Mouse (Mus musculus) G1E (cell line): ENCODE results near the gene Cyb5rl. TPM values are rescaled to one million over a fixed set of nuclear protein-coding genes. Genes with fewer than 3 reads are reported as not detected.

ENCODE experiments used
- ATAC-seq: 2 replicates; pipeline ENCODE4 v1.8.0; 2016; ENCODE audit warnings: mild to moderate bottlenecking; ENCODE audit not compliant: insufficient number of reproducible peaks, poor library complexity, low FRiP score, severe bottlenecking; ENCODE audit errors: extremely low read depth
- DNase-seq: peaks from one replicate; pipeline ENCODE4 v3.0.0; 2012; ENCODE audit warnings: low spot score
- H3K27me3 ChIP-seq: 2 replicates; pipeline ENCODE4 v1.6.1; 2012; ENCODE audit warnings: mild to moderate bottlenecking, low read length, inconsistent platforms; ENCODE audit not compliant: insufficient read depth
- H3K36me3 ChIP-seq: replicated peaks from 2 replicates; pipeline ENCODE3; 2012; ENCODE audit warnings: mild to moderate bottlenecking, inconsistent platforms
- H3K4me1 ChIP-seq: 2 replicates; pipeline ENCODE4 v1.6.1; 2012; ENCODE audit warnings: low read depth, low read length, inconsistent platforms, mixed read lengths; ENCODE audit not compliant: insufficient read depth
- H3K4me3 ChIP-seq: 2 replicates; pipeline ENCODE4 v1.5.1; 2012; ENCODE audit warnings: low read depth, mild to moderate bottlenecking, inconsistent platforms, low read length, moderate library complexity, mixed read lengths
- H3K9me3 ChIP-seq: replicated peaks from 2 replicates; pipeline ENCODE4 v1.6.1; 2012; ENCODE audit warnings: inconsistent platforms
- CTCF ChIP-seq: IDR thresholded peaks from 2 replicates; pipeline ENCODE4 v1.5.1; 2012; ENCODE audit warnings: low read depth, low read length, inconsistent platforms, mixed read lengths
- GATA1 ChIP-seq: IDR thresholded peaks from 2 replicates; pipeline ENCODE4 v1.6.1; 2012; ENCODE audit warnings: borderline replicate concordance, low read length, inconsistent platforms, mixed read lengths
- GATA2 ChIP-seq: IDR thresholded peaks from 2 replicates; pipeline ENCODE4 v1.6.1; 2012; ENCODE audit warnings: low read depth, low read length, inconsistent platforms, borderline replicate concordance
- POLR2AphosphoS5 ChIP-seq: IDR thresholded peaks from 2 replicates; pipeline ENCODE4 v1.6.1; 2012; ENCODE audit warnings: low read depth, low read length, inconsistent platforms; ENCODE audit not compliant: insufficient replicate concordance
- TAL1 ChIP-seq: conservative IDR thresholded peaks from 2 replicates; pipeline ENCODE4 v1.6.1; 2012; ENCODE audit warnings: low read depth, low read length, inconsistent platforms, mixed read lengths
- polyA plus RNA-seq: library from polyadenylated mRNA; stranded (reverse); fragments of >175 nt; gene quantifications from 2 replicates; pipeline ENCODE4 v1.2.3, GENCODE M21; 2012
- total RNA-seq, 2 experiments: library from RNA; stranded (forward) in 1 of 2; stranded (reverse) in 1 of 2; fragments of 200-1000 nt in 1 of 2; fragments of >200 nt in 1 of 2; fragmentation: Nextera tagmentation in 1 of 2; gene quantifications; 2 replicates each; pipeline ENCODE4 v1.2.3; 2014 to 2017

Gene Cyb5rl
- total RNA-seq (2014; fragmentation: Nextera tagmentation) (4.3 and 5.3 TPM in 2 replicates), total RNA-seq (2017) (4.2 and 5.2 TPM in 2 replicates), polyA plus RNA-seq (3.8 and 4.3 TPM in 2 replicates)

DNA sequence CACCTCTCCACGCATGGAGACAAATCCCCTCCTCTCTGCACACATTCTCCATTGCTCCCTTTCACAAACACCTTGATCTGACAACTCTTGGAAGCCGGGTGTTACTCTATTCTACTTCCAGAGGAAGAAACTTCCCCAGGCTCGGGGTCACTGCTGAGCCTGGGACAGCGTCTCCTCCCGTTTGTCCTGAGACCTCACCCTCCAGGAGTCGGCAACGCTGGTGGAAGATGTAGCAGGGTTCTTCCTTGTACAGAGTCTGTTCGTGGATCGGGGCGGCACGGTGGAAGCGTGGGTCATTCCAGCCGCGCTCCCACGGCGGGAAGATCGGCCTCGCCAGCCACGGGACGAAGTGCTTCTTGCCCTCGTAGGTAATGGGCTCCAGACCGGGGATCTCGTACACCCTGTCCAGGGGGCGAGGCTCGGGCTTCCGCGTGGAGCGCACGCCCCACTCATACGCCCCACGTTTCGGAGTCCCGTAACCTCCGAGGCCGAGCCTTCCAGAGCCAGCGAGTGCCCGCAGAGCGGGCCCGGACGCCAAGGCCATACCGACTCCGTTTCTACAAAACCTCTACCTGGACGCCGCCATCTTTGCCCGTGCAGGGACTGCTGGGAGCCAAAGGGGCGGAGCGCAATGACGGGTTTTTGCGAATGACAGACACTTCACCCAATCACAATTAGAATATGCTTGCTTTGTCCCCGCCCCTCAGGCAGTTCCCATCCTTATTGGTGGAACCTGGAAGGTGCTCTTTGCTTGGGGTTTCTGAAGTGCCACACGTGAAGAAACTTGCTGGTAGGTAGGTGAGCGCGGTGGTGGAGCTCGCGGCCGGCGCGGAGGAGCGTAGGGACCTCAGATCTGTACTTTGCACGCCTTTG is at the start of gene Cyb5rl, which contains the start of gene Mrpl37:
TSS of gene Cyb5rl (plus strand) at position 737 of the 873 bp plus-strand sequence.
TSS of gene Mrpl37 (minus strand) at position 617 of the 873 bp plus-strand sequence.
- Histone ChIP-seq H3K36me3 (peaks cover 46% of the 10 kb centered on the region), H3K27me3 (no peaks in the 10 kb centered on the region), H3K9me3 (no peaks in the 10 kb centered on the region), H3K4me1 (peaks cover 44% of the 10 kb centered on the region), H3K4me3 (peak within 1 kb of the TSS; percentile 92)
- ATAC-seq (peak; percentile 100), DNase-seq (peak; percentile 100)
- no peak for TF ChIP-seq GATA2
- TF ChIP-seq GATA1 = no peak
- no peak for TF ChIP-seq CTCF
- no peak for TF ChIP-seq TAL1
- no peak for TF ChIP-seq POLR2AphosphoS5

DNA sequence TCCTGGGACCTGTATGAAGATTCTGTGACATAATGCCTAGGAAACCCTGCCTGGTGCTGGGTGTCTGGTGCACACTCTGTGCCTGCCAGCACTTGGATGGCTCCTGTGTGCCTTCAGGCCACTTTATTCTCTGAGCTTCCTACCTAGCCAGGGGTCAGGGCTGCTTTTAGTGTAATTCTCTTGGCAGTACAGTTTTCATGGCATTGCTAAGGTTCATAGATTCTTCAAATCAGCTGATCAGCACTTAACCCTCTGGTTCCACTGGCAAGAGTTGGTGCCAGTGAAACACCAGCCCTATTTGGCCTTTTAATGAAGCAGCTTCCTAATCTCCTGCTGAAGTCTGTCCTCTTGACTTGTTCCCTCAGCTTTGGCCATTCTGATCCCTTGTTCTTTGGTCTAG is 49.5 kb upstream of the Cyb5rl start:
- ATAC-seq = no peak
- no peak for DNase-seq
- Histone ChIP-seq H3K4me3 (no peak overlapping the region), H3K36me3 (peaks cover 100% of the 10 kb centered on the region), H3K9me3 (no peaks in the 10 kb centered on the region), H3K27me3 (no peaks in the 10 kb centered on the region), H3K4me1 (peaks cover 53% of the 10 kb centered on the region)
- TF ChIP-seq TAL1 = no peak
- no peak for TF ChIP-seq GATA2
- TF ChIP-seq POLR2AphosphoS5 = no peak
- TF ChIP-seq GATA1 = no peak
- TF ChIP-seq CTCF = no peak

DNA sequence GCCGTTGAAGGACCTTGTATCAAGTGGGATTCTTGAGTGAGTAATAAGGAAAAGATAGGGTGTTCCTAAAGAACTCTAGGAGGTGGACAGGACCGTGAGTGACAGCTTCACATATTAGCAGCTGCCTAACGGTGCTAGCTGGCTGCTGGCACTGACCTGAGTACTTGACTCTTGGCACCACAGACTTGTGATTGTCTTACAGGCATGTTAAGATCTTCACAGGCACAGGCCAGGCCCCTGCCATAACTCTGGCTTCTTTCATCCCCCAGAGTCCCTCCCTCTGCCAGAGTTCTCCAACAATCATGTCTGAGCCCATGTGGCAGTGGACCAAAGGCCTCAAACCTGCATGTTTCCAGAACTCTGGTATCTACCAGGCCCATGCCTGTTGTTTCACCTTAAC is 48.3 kb upstream of the Cyb5rl start:
- H3K4me3 ChIP-seq = no peak overlapping the region
- no peaks in the 10 kb centered on the region for H3K9me3 ChIP-seq
- ATAC-seq (no peak), DNase-seq (no peak)
- peaks cover 56% of the 10 kb centered on the region for H3K4me1 ChIP-seq
- no peak for TF ChIP-seq GATA2
- TF ChIP-seq CTCF = no peak
- TF ChIP-seq POLR2AphosphoS5 = no peak
- no peak for TF ChIP-seq TAL1
- no peak for TF ChIP-seq GATA1
- no peaks in the 10 kb centered on the region for H3K27me3 ChIP-seq
- H3K36me3 ChIP-seq = peaks cover 100% of the 10 kb centered on the region

DNA sequence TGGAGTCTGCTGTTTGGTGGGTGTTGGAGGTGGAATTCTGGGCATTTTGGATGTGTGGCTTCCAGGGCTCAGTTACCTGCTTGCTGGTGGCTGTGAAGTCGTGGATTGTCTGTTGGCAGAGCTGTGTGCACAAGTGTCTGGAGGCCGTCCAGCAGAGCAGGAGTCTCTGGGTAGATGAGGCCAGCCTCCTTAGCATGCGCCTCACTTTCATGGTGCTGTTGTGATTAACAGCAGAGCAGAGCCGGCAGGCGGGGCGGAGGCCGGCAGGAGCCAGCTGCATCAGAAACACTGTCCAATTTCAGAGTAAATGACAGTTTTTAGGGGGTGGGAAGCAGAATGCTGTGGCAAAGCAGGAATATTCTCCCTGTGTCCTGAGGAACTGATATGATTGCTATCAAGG is 47.8 kb upstream of the Cyb5rl start:
- Histone ChIP-seq H3K9me3 (no peaks in the 10 kb centered on the region), H3K36me3 (peaks cover 99% of the 10 kb centered on the region), H3K27me3 (no peaks in the 10 kb centered on the region), H3K4me1 (peaks cover 54% of the 10 kb centered on the region), H3K4me3 (no peak overlapping the region)
- DNase-seq (no peak), ATAC-seq (no peak)
- TF ChIP-seq TAL1 (no peak), POLR2AphosphoS5 (no peak), CTCF (no peak), GATA1 (no peak), GATA2 (no peak)

GRCm38 (mm10) chr4:107020287-107021000 is 46.3 kb upstream of the Cyb5rl start:
- H3K9me3 ChIP-seq = no peaks in the 10 kb centered on the region
- H3K4me3 ChIP-seq = no peak overlapping the region
- no peaks in the 10 kb centered on the region for H3K27me3 ChIP-seq
- ATAC-seq (no peak), DNase-seq (no peak)
- H3K4me1 ChIP-seq = peaks cover 51% of the 10 kb centered on the region
- H3K36me3 ChIP-seq = peaks cover 99% of the 10 kb centered on the region
- TF ChIP-seq POLR2AphosphoS5 (no peak), CTCF (no peak), TAL1 (no peak), GATA1 (no peak), GATA2 (no peak)

DNA sequence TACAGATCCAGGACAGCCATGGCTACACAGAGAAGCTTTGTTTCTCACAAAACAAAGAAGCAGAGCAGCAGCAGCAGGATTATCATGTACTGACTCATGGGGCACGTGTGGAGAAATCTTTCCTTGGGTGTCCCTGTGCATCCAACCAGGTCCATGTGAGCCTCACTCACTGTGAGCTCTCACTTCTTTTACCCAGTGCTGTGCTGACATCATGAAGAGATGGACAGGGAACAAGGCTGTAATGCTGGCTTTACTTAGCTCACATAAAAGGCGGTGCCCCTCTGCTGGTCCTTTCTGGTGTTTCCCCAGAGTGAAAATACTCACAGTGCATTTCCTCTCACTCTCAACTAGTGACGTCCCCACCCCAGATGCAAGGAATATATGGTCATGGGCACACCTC is 45.3 kb upstream of the Cyb5rl start:
- ATAC-seq (no peak), DNase-seq (no peak)
- Histone ChIP-seq H3K4me1 (peaks cover 45% of the 10 kb centered on the region), H3K4me3 (no peak overlapping the region), H3K9me3 (no peaks in the 10 kb centered on the region), H3K27me3 (no peaks in the 10 kb centered on the region), H3K36me3 (peaks cover 99% of the 10 kb centered on the region)
- no peak for TF ChIP-seq GATA1
- no peak for TF ChIP-seq GATA2
- TF ChIP-seq POLR2AphosphoS5 = no peak
